In the genomic region with DNA sequence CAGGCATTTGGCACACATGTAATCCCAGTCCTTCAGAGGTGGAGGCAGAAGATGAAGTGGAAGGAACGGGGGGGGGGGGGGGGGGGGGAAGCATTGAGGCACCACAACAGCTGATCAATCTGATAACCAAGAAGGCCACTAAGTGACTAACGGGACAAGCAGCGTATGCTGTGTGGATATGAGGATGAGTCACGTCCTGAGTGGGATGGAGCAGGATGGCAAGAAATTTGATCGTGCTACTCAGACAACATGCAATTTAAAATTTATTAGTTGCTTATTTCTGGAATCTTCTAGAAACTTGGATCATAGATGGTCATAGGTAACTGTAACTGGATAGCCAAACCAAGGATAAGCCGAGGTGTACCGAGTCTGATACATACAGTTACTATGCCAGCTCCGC, we compare ENCODE assay signal across 15 mouse cellular contexts.
"Had no signal": no experiment of that assay in that cellular context is flagged by ENCODE, and none has a peak within 500 bp of the region (broad histone marks: within the 10 kb centered on the region; RNA-seq: fewer than 3 reads in every experiment).

No protein-coding gene starts in this region.

- H3K27me3 ChIP-seq: kidney, embryonic 15.5 days; limb, embryonic 12.5 days; liver, embryonic 13.5 days; lung, embryonic 15.5 days; megakaryocyte, embryonic 14.5 days had no signal

- H3K27ac ChIP-seq: kidney, embryonic 15.5 days; limb, embryonic 12.5 days; liver, embryonic 13.5 days; lung, embryonic 15.5 days; macrophage had no signal

- H3K9ac ChIP-seq: kidney, embryonic 15.5 days; limb, embryonic 12.5 days; liver, embryonic 13.5 days; liver, postnatal 0 days; lung, embryonic 15.5 days had no signal

- H3K9me3 ChIP-seq: kidney, embryonic 15.5 days; limb, embryonic 12.5 days; liver, embryonic 13.5 days; lung, embryonic 15.5 days; megakaryocyte, embryonic 14.5 days had no signal

- DNase-seq: kidney, postnatal 14 days; layer of hippocampus, adult 9-11 months; layer of hippocampus, postnatal 36 days; liver; liver, embryonic 13.5 days; liver, postnatal 0 days; lung, postnatal 14 days; right cerebral cortex, postnatal 14 days; thymus, postnatal 4 days had no signal

- H3K4me2 ChIP-seq: kidney, embryonic 15.5 days; limb, embryonic 12.5 days; liver, embryonic 13.5 days; lung, embryonic 15.5 days; midbrain, embryonic 11.5 days had no signal

- H3K4me3 ChIP-seq: kidney, embryonic 15.5 days; limb, embryonic 12.5 days; liver, embryonic 13.5 days; lung, embryonic 15.5 days; megakaryocyte, embryonic 14.5 days had no signal
